ENCODE assay signal across 9 mouse cellular contexts in the genomic region with DNA sequence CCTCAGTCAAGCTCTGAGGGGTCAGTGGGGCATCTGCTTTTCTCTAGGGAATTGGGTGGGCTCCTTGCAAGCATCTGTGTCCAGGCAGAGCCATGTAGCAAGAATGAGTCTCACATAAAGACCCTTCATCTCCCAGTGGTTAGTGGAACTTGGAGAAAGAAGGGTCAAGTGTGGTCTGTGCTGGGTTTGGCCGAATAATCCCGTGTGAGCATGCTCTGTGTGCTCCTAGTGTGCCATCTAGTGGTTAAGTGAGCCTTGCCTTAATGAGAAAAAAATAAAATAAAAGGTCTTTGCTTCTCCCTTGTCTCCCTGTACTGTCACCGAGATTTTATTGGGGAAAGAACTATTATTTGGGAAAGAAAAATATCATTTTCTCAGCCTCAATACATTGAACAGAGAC. TPM values are rescaled to one million over a fixed set of nuclear protein-coding genes. Genes with fewer than 3 reads are reported as not detected.
DNase-seq lines count a peak whose midpoint lies in the region; ATAC-seq and TF ChIP-seq lines count a peak whose summit lies in the region.
"Had no signal": no experiment of that assay in that cellular context is flagged by ENCODE, and none has a peak within 500 bp of the region (broad histone marks: within the 10 kb centered on the region; RNA-seq: fewer than 3 reads in every experiment).

No protein-coding gene starts in this region.

- no peak for TF ChIP-seq POLR2A in limb, embryonic 14.5 days (IDR thresholded peaks at IDR 0.05; ENCODE audit: borderline replicate concordance, extremely low read depth, insufficient read depth, insufficient read length)

- no peak overlapping the region for H3K9ac ChIP-seq in kidney, embryonic 15.5 days
- H3K9ac ChIP-seq in limb, embryonic 14.5 days (ENCODE audit: low read depth, low read length, severe bottlenecking) = no peak overlapping the region
- no peak overlapping the region for H3K9ac ChIP-seq in stomach, postnatal 0 days (ENCODE audit: low read length)
- H3K9ac ChIP-seq: embryonic facial prominence, embryonic 12.5 days had no signal

- WGBS in kidney, embryonic 15.5 days = 23% methylated on average over 3 of the region's 3 CpGs
- 19% methylated on average over 3 of the region's 3 CpGs for WGBS in limb, embryonic 14.5 days
- WGBS in stomach, postnatal 0 days = 15% methylated on average over 3 of the region's 3 CpGs

- peak; percentile 71 for TF ChIP-seq CTCF in E14TG2a.4 (conservative IDR thresholded peaks at IDR 0.05; ENCODE audit: low read length)
- TF ChIP-seq CTCF in stomach, postnatal 0 days (IDR thresholded peaks at IDR 0.05; ENCODE audit: low read depth) = peak; percentile 94

- peaks cover 7% of the 10 kb centered on the region; the same call in 1 of the 2 replicates for H3K4me1 ChIP-seq in kidney, embryonic 15.5 days
- peaks cover 20% of the 10 kb centered on the region for H3K4me1 ChIP-seq in E14TG2a.4 (replicated peaks; ENCODE audit: low read depth, low read length)
- H3K4me1 ChIP-seq in limb, embryonic 14.5 days (ENCODE audit: control insufficient read depth, insufficient read depth, low read length) = no peaks in the 10 kb centered on the region
- H3K4me1 ChIP-seq in stomach, postnatal 0 days (replicated peaks; ENCODE audit: control insufficient read depth, insufficient read depth) = no peaks in the 10 kb centered on the region
- H3K4me1 ChIP-seq: embryonic facial prominence, embryonic 12.5 days had no signal

- peak; percentile 12 for DNase-seq in kidney, adult 11 months
- peak; percentile 16 to 40 for DNase-seq in adrenal gland, postnatal 36 days
- peak; percentile 36 for DNase-seq in limb, embryonic 14.5 days (ENCODE audit: low spot score)
- DNase-seq in stomach, postnatal 0 days (ENCODE audit: low spot score) = peak; percentile 34
- no peak for DNase-seq in T-cell, adult 2 months (ENCODE audit: low spot score)

- H3K27ac ChIP-seq in kidney, embryonic 15.5 days = no peak overlapping the region
- no peak overlapping the region for H3K27ac ChIP-seq in limb, embryonic 14.5 days (replicated peaks; ENCODE audit: low read depth, low read length)
- no peak overlapping the region for H3K27ac ChIP-seq in stomach, postnatal 0 days (replicated peaks)
- H3K27ac ChIP-seq: embryonic facial prominence, embryonic 12.5 days had no signal

- no peaks in the 10 kb centered on the region for H3K9me3 ChIP-seq in kidney, embryonic 15.5 days (replicated peaks)
- no peaks in the 10 kb centered on the region for H3K9me3 ChIP-seq in E14TG2a.4 (ENCODE audit: low read length)
- no peaks in the 10 kb centered on the region for H3K9me3 ChIP-seq in limb, embryonic 14.5 days (ENCODE audit: control insufficient read depth, low read length)
- no peaks in the 10 kb centered on the region for H3K9me3 ChIP-seq in stomach, postnatal 0 days (ENCODE audit: control insufficient read depth, low read length)
- H3K9me3 ChIP-seq: embryonic facial prominence, embryonic 12.5 days had no signal

- H3K4me3 ChIP-seq in kidney, embryonic 15.5 days (replicated peaks) = no peak overlapping the region
- no peak overlapping the region for H3K4me3 ChIP-seq in E14TG2a.4 (replicated peaks; ENCODE audit: low read length)
- no peak overlapping the region for H3K4me3 ChIP-seq in limb, embryonic 14.5 days (replicated peaks; ENCODE audit: low read length)
- H3K4me3 ChIP-seq in stomach, postnatal 0 days (ENCODE audit: low read depth, low read length) = no peak overlapping the region
- H3K4me3 ChIP-seq: embryonic facial prominence, embryonic 12.5 days had no signal

- no peak for ATAC-seq in kidney, embryonic 15.5 days (replicated peaks; ENCODE audit: low FRiP score)
- peak; percentile 77 for ATAC-seq in granulocyte monocyte progenitor cell, adult 5-6 weeks (replicated peaks; ENCODE audit: poor library complexity, severe bottlenecking)
- ATAC-seq in limb, embryonic 14.5 days (ENCODE audit: low FRiP score, low read depth) = no peak
- no peak for ATAC-seq in stomach, postnatal 0 days (ENCODE audit: low FRiP score, low TSS enrichment)

- no peaks in the 10 kb centered on the region for H3K36me3 ChIP-seq in kidney, embryonic 15.5 days
- no peaks in the 10 kb centered on the region for H3K36me3 ChIP-seq in E14TG2a.4 (ENCODE audit: insufficient read depth, low read length)
- peaks cover under 1% of the 10 kb centered on the region; the same call in 1 of the 2 replicates for H3K36me3 ChIP-seq in limb, embryonic 14.5 days (ENCODE audit: control insufficient read depth, insufficient read depth, low read length)
- no peaks in the 10 kb centered on the region; the same call in 1 of the 2 replicates for H3K36me3 ChIP-seq in stomach, postnatal 0 days (ENCODE audit: control insufficient read depth, insufficient read depth, low read length)
- H3K36me3 ChIP-seq: embryonic facial prominence, embryonic 12.5 days had no signal

- no peak overlapping the region for H3K4me2 ChIP-seq in kidney, embryonic 15.5 days
- H3K4me2 ChIP-seq in limb, embryonic 14.5 days (replicated peaks; ENCODE audit: low read depth, low read length, severe bottlenecking) = no peak overlapping the region
- no peak overlapping the region for H3K4me2 ChIP-seq in stomach, postnatal 0 days (replicated peaks; ENCODE audit: low read depth)
- H3K4me2 ChIP-seq: embryonic facial prominence, embryonic 12.5 days had no signal

- H3K27me3 ChIP-seq in kidney, embryonic 15.5 days = no peaks in the 10 kb centered on the region
- no peaks in the 10 kb centered on the region for H3K27me3 ChIP-seq in E14TG2a.4 (ENCODE audit: insufficient read depth, low read length)
- no peaks in the 10 kb centered on the region for H3K27me3 ChIP-seq in limb, embryonic 14.5 days (ENCODE audit: control insufficient read depth, insufficient read depth, low read length)
- H3K27me3 ChIP-seq in stomach, postnatal 0 days (ENCODE audit: control insufficient read depth, insufficient read depth, low read length) = no peaks in the 10 kb centered on the region
- H3K27me3 ChIP-seq: embryonic facial prominence, embryonic 12.5 days had no signal

- TF ChIP-seq EP300 in stomach, postnatal 0 days (optimal IDR thresholded peaks at IDR 0.05) = no peak

RNA-seq across cellular contexts. Expression of a gene that starts 34.9 kb away (rescaled TPM):
- polyA plus RNA-seq in kidney, embryonic 15.5 days (2015; fragmentation: Nextera tagmentation; extraction: Ambion mirVana) = 6.4 and 7.5 TPM in 2 replicates
- total RNA-seq in adrenal gland, postnatal 36 days (2021) = 10 to 100 TPM in 1 of 2 experiments, 1 to 10 TPM in 1; 7.3 to 11.9 TPM
- total RNA-seq in granulocyte monocyte progenitor cell, adult 5-6 weeks (2014; fragmentation: Nextera tagmentation) = 2.1 and 9.0 TPM in 2 replicates
- 9.3 and 12.2 TPM in 2 replicates for total RNA-seq in granulocyte monocyte progenitor cell, adult 5-6 weeks (2017)
- polyA plus RNA-seq in limb, embryonic 14.5 days (2012; rRNA removed) = 0.45 TPM in 2 replicates
- 0.80 and 1.2 TPM in 2 replicates for polyA plus RNA-seq in limb, embryonic 14.5 days (2014; fragmentation: Nextera tagmentation; extraction: Ambion mirVana)
- 18.7 and 22.3 TPM in 2 replicates for polyA plus RNA-seq in stomach, postnatal 0 days (2015; fragmentation: Nextera tagmentation; extraction: Ambion mirVana)
